Mouse (Mus musculus) v-Abl transformed pro-B cells (cell line): Measurements from ENCODE around the gene Galnt15.

ENCODE experiments used
- in situ Hi-C, 2 experiments: fragments of 400-800 bp; cut with MboI; formaldehyde crosslinking; loops; one replicate each; pipeline ENCODE4 v1.15.1; 2025; ENCODE audit not compliant: unreplicated experiment in 2 of 2

The Galnt15 gene

GRCm38 (mm10) chr14:32028681-32029091, at the start of gene Galnt15:
Gene Galnt15 (plus strand): TSS chr14:32028989.
- in situ Hi-C loops, result no loop called here

GRCm38 (mm10) chr14:31994021-31994420, 34.8 kb upstream of the Galnt15 start:
- in situ Hi-C loops, result no loop called here

- in situ Hi-C loops, result no loop called here
Measured at GRCm38 (mm10) chr14:32000941-32001340, 27.8 kb upstream of the Galnt15 start.

GRCm38 (mm10) chr14:32002502-32003338, 26.1 kb upstream of the Galnt15 start:
- in situ Hi-C loops, result no loop called here

GRCm38 (mm10) chr14:32003904-32004596, 24.7 kb upstream of the Galnt15 start:
- in situ Hi-C loops, result no loop called here

GRCm38 (mm10) chr14:32005673-32006261, 23.0 kb upstream of the Galnt15 start:
- in situ Hi-C loops, result no loop called here

- in situ Hi-C loops, result no loop called here
Measured at GRCm38 (mm10) chr14:32007654-32008335, 21.0 kb upstream of the Galnt15 start.

GRCm38 (mm10) chr14:32009715-32010114, 19.1 kb upstream of the Galnt15 start:
- in situ Hi-C loops, result no loop called here

- in situ Hi-C loops, result no loop called here
Measured at GRCm38 (mm10) chr14:32011547-32012304, 17.1 kb upstream of the Galnt15 start.

GRCm38 (mm10) chr14:32015131-32015770, 13.5 kb upstream of the Galnt15 start:
- in situ Hi-C loops, result no loop called here

- in situ Hi-C loops, result no loop called here
Measured at GRCm38 (mm10) chr14:32016466-32016865, 12.3 kb upstream of the Galnt15 start.

GRCm38 (mm10) chr14:32016921-32017320, 11.9 kb upstream of the Galnt15 start:
- in situ Hi-C loops, result no loop called here

GRCm38 (mm10) chr14:32017448-32017847, 11.3 kb upstream of the Galnt15 start:
- in situ Hi-C loops, result no loop called here

GRCm38 (mm10) chr14:32019091-32019490, 9.7 kb upstream of the Galnt15 start:
- in situ Hi-C loops, result no loop called here

- in situ Hi-C loops, result no loop called here
Measured at GRCm38 (mm10) chr14:32021967-32022366, 6.8 kb upstream of the Galnt15 start.

- in situ Hi-C loops, result no loop called here
Measured at GRCm38 (mm10) chr14:32022450-32022849, 6.3 kb upstream of the Galnt15 start.

GRCm38 (mm10) chr14:32023891-32024290, 4.9 kb upstream of the Galnt15 start:
- in situ Hi-C loops, result no loop called here

- in situ Hi-C loops, result no loop called here
Measured at GRCm38 (mm10) chr14:32027218-32027617, 1.6 kb upstream of the Galnt15 start.

- in situ Hi-C loops, result no loop called here
Measured at GRCm38 (mm10) chr14:32029411-32029992, 713 bp downstream of the Galnt15 start.
